Comparison of ENCODE assay signal across 23 mouse cellular contexts in genomic region chr7:135644452-135644851, GRCm38 (mm10).
"Had no signal": no experiment of that assay in that cellular context is flagged by ENCODE, and none has a peak within 500 bp of the region (broad histone marks: within the 10 kb centered on the region; RNA-seq: fewer than 3 reads in every experiment).

No protein-coding gene starts in this region.

- H3K4me3 ChIP-seq: heart, embryonic 10.5 days; heart, embryonic 12.5 days; hindbrain, embryonic 10.5 days; hindbrain, embryonic 12.5 days; intestine, embryonic 15.5 days; layer of hippocampus, adult 2 months; left cerebral cortex, adult 2 months; limb, embryonic 10.5 days; limb, embryonic 12.5 days had no signal

- ATAC-seq: hindbrain, embryonic 16.5 days; inflammation-experienced regulatory T-cells, adult 6 months; intestine, embryonic 15.5 days; intestine, postnatal 0 days had no signal

- H3K4me1 ChIP-seq: heart, embryonic 10.5 days; heart, embryonic 12.5 days; hindbrain, embryonic 10.5 days; hindbrain, embryonic 12.5 days; intestine, embryonic 15.5 days; limb, embryonic 10.5 days; limb, embryonic 12.5 days had no signal

- DNase-seq: gastrocnemius, postnatal 14 days; gastrocnemius, postnatal 36 days; heart, adult 18-20 months; heart, postnatal 10 days; heart, postnatal 4 days; kidney, adult 18-20 months; kidney, adult 8-10 months; kidney, postnatal 10 days; kidney, postnatal 25 days; kidney, postnatal 4 days had no signal

- H3K27ac ChIP-seq: heart, embryonic 10.5 days; hindbrain, embryonic 10.5 days; hindbrain, embryonic 12.5 days; hindbrain, embryonic 14.5 days; intestine, embryonic 15.5 days; left cerebral cortex, adult 2 months; limb, embryonic 10.5 days; limb, embryonic 12.5 days had no signal
